Mouse (Mus musculus) stomach, postnatal 0 days (tissue): ENCODE results near the gene Mrps18a. TPM values are rescaled to one million over a fixed set of nuclear protein-coding genes. Genes with fewer than 3 reads are reported as not detected.

ENCODE experiments used
- ATAC-seq: fragments of 200-750 bp; cut with Nextera tagmentation; 2 replicates; pipeline ENCODE4 v1.8.0; 2017; ENCODE audit not compliant: low FRiP score, low TSS enrichment
- DNase-seq: peaks from one replicate; pipeline ENCODE4 v3.0.0-alpha.2; 2016; ENCODE audit warnings: low spot score
- H3K27ac ChIP-seq: fragments of 300-500 bp; sonication (generic); replicated peaks from 2 replicates; pipeline ENCODE4 v1.5.1; 2014; ENCODE audit warnings: mild to moderate bottlenecking, control low read depth
- H3K27me3 ChIP-seq: fragments of 300-500 bp; sonication (generic); 2 replicates; pipeline ENCODE4 v1.6.1; 2014; ENCODE audit warnings: low read length; ENCODE audit not compliant: control insufficient read depth, insufficient read depth
- H3K36me3 ChIP-seq: fragments of 300-500 bp; sonication (generic); 2 replicates; pipeline ENCODE4 v1.6.1; 2014; ENCODE audit warnings: low read length, mixed read lengths; ENCODE audit not compliant: control insufficient read depth, insufficient read depth
- H3K4me1 ChIP-seq: fragments of 300-500 bp; sonication (generic); replicated peaks from 2 replicates; pipeline ENCODE4 v1.6.1; 2014; ENCODE audit warnings: antibody characterized with exemption; ENCODE audit not compliant: control insufficient read depth, insufficient read depth
- H3K4me2 ChIP-seq: fragments of 300-500 bp; sonication (generic); replicated peaks from 2 replicates; pipeline ENCODE4 v1.6.1; 2014; ENCODE audit warnings: low read depth, mild to moderate bottlenecking, control low read depth, moderate library complexity
- H3K4me3 ChIP-seq: fragments of 300-500 bp; sonication (generic); 2 replicates; pipeline ENCODE4 v1.5.1; 2014; ENCODE audit warnings: low read depth, low read length, control low read depth
- H3K9ac ChIP-seq: fragments of 300-500 bp; sonication (generic); 2 replicates; pipeline ENCODE4 v1.6.1; 2014; ENCODE audit warnings: mild to moderate bottlenecking, low read length, control low read depth, mixed read lengths
- H3K9me3 ChIP-seq: fragments of 300-500 bp; sonication (generic); 2 replicates; pipeline ENCODE4 v1.6.1; 2016; ENCODE audit warnings: low read length; ENCODE audit not compliant: control insufficient read depth
- CTCF ChIP-seq: IDR thresholded peaks from 2 replicates; pipeline ENCODE4 v1.5.1; 2016; ENCODE audit warnings: antibody characterized with exemption, low read depth, mild to moderate bottlenecking, moderate library complexity
- EP300 ChIP-seq: optimal IDR thresholded peaks from 2 replicates; pipeline ENCODE3; 2016; ENCODE audit warnings: antibody characterized with exemption
- WGBS: fragments of 180-500 bp; shearing (Covaris S2); extraction: QIAGEN DNeasy Blood & Tissue Kit; methylation state at CpG from one replicate; pipeline ENCODE4 v1.1.7; 2014; 5-methylcytosine and 5-hydroxymethylcytosine counted together
- polyA plus RNA-seq: library from polyadenylated mRNA; unstranded; fragments of >200 nt; fragmentation: Nextera tagmentation; extraction: Ambion mirVana; gene quantifications from 2 replicates; pipeline ENCODE4 v1.2.1, GENCODE M21; 2015

The Mrps18a gene
- polyA plus RNA-seq, 1 experiment from 2014 or later = 99.0 TPM

GRCm38 (mm10) chr17:46161710-46162109, 50.9 kb downstream of the Mrps18a start:
- ATAC-seq (no peak), DNase-seq (no peak)
- H3K4me3 ChIP-seq = peak overlapping the region; percentile 80
- no peaks in the 10 kb centered on the region; the same call in 1 of the 2 replicates for H3K4me1 ChIP-seq
- TF ChIP-seq CTCF (no peak), EP300 (no peak)
- 44% methylated on average over 9 of the region's 9 CpGs for WGBS
- H3K9ac ChIP-seq = peak overlapping the region; percentile 88
- peak overlapping the region; percentile 91 for H3K27ac ChIP-seq
- no peaks in the 10 kb centered on the region for H3K9me3 ChIP-seq
- H3K4me2 ChIP-seq = peak overlapping the region; percentile 86
- peaks cover 10% of the 10 kb centered on the region; the same call in 1 of the 2 replicates for H3K36me3 ChIP-seq
- no peaks in the 10 kb centered on the region for H3K27me3 ChIP-seq

- TF ChIP-seq CTCF = no peak
- TF ChIP-seq EP300 = no peak
- H3K4me1 ChIP-seq = no peaks in the 10 kb centered on the region; the same call in 1 of the 2 replicates
- 64% methylated on average over 7 of the region's 7 CpGs for WGBS
- DNase-seq (no peak), ATAC-seq (no peak; the same call in 1 of the 2 replicates)
- H3K4me2 ChIP-seq = peak overlapping the region; percentile 86
- no peak overlapping the region for H3K9ac ChIP-seq
- H3K4me3 ChIP-seq = no peak overlapping the region
- peaks cover 12% of the 10 kb centered on the region; the same call in 1 of the 2 replicates for H3K36me3 ChIP-seq
- no peaks in the 10 kb centered on the region for H3K9me3 ChIP-seq
- H3K27ac ChIP-seq = peak overlapping the region; percentile 65
- H3K27me3 ChIP-seq = no peaks in the 10 kb centered on the region
Observed at GRCm38 (mm10) chr17:46162551-46162950, 51.8 kb downstream of the Mrps18a start.

- H3K9ac ChIP-seq = no peak overlapping the region
- H3K27me3 ChIP-seq = no peaks in the 10 kb centered on the region
- peaks cover 16% of the 10 kb centered on the region for H3K36me3 ChIP-seq
- H3K4me3 ChIP-seq = no peak overlapping the region
- TF ChIP-seq EP300 (no peak), CTCF (no peak)
- H3K4me1 ChIP-seq = no peaks in the 10 kb centered on the region; the same call in 1 of the 2 replicates
- peak; percentile 33 for ATAC-seq
- WGBS = 57% methylated on average over 9 of the region's 9 CpGs
- peak; percentile 78 for DNase-seq
- H3K27ac ChIP-seq = peak overlapping the region; percentile 65
- H3K4me2 ChIP-seq = peak overlapping the region; percentile 86
- no peaks in the 10 kb centered on the region for H3K9me3 ChIP-seq
Observed at GRCm38 (mm10) chr17:46162951-46163421, 52.2 kb downstream of the Mrps18a start.

GRCm38 (mm10) chr17:46164301-46164700, 53.5 kb downstream of the Mrps18a start:
- no peaks in the 10 kb centered on the region for H3K27me3 ChIP-seq
- H3K4me1 ChIP-seq = no peaks in the 10 kb centered on the region; the same call in 1 of the 2 replicates
- H3K4me3 ChIP-seq = no peak overlapping the region
- H3K36me3 ChIP-seq = peaks cover 22% of the 10 kb centered on the region
- DNase-seq (no peak), ATAC-seq (no peak)
- H3K27ac ChIP-seq = no peak overlapping the region
- no peaks in the 10 kb centered on the region for H3K9me3 ChIP-seq
- H3K4me2 ChIP-seq = no peak overlapping the region
- WGBS = 94% methylated on average over 8 of the region's 8 CpGs
- TF ChIP-seq EP300 = no peak
- TF ChIP-seq CTCF = no peak
- no peak overlapping the region for H3K9ac ChIP-seq

- Histone ChIP-seq H3K9ac (no peak overlapping the region), H3K36me3 (peaks cover 25% of the 10 kb centered on the region), H3K27ac (no peak overlapping the region), H3K4me3 (no peak overlapping the region), H3K4me2 (no peak overlapping the region), H3K4me1 (no peaks in the 10 kb centered on the region; the same call in 1 of the 2 replicates), H3K9me3 (no peaks in the 10 kb centered on the region), H3K27me3 (no peaks in the 10 kb centered on the region)
- no peak for ATAC-seq
- no peak for TF ChIP-seq CTCF
- TF ChIP-seq EP300 = no peak
- DNase-seq = no peak
- WGBS = 84% methylated on average over 10 of the region's 10 CpGs
Observed at GRCm38 (mm10) chr17:46164791-46165190, 54.0 kb downstream of the Mrps18a start.

GRCm38 (mm10) chr17:46165460-46165859, 54.7 kb downstream of the Mrps18a start:
- WGBS = 84% methylated on average over 12 of the region's 12 CpGs

More at GRCm38 (mm10) chr17:46165460-46165859, 54.7 kb downstream of the Mrps18a start:
- DNase-seq (no peak), ATAC-seq (no peak)
- Histone ChIP-seq H3K9me3 (no peaks in the 10 kb centered on the region), H3K27me3 (no peaks in the 10 kb centered on the region), H3K4me3 (no peak overlapping the region), H3K27ac (no peak overlapping the region), H3K36me3 (peaks cover 29% of the 10 kb centered on the region), H3K4me1 (no peaks in the 10 kb centered on the region; the same call in 1 of the 2 replicates), H3K9ac (no peak overlapping the region), H3K4me2 (no peak overlapping the region)
- TF ChIP-seq EP300 (no peak), CTCF (no peak)
